In genomic region chr1:92430991-92431390, GRCm38 (mm10) we compare ENCODE assay signal across 39 mouse cellular contexts. TPM values are rescaled to one million over a fixed set of nuclear protein-coding genes. Genes with fewer than 3 reads are reported as not detected.
"Had no signal": no experiment of that assay in that cellular context is flagged by ENCODE, and none has a peak within 500 bp of the region (broad histone marks: within the 10 kb centered on the region; RNA-seq: fewer than 3 reads in every experiment).

No protein-coding gene starts in this region.

- H3K9ac ChIP-seq: heart, embryonic 13.5 days; heart, embryonic 15.5 days; hindbrain, embryonic 13.5 days; hindbrain, embryonic 15.5 days; limb, embryonic 13.5 days; limb, embryonic 15.5 days; liver, embryonic 12.5 days; liver, embryonic 14.5 days had no signal

- DNase-seq: gastrocnemius, adult 2 months; gastrocnemius, postnatal 10 days; gastrocnemius, postnatal 25 days; heart, adult 2 months; heart, postnatal 14 days; heart, postnatal 36 days; kidney, adult 18-20 months; kidney, adult 8-10 months; kidney, postnatal 10 days; kidney, postnatal 25 days; kidney, postnatal 4 days; left cerebral cortex, postnatal 4 days had no signal

- H3K4me2 ChIP-seq: heart, embryonic 11.5 days; heart, embryonic 13.5 days; heart, embryonic 15.5 days; hindbrain, embryonic 13.5 days; hindbrain, embryonic 15.5 days; limb, embryonic 13.5 days; limb, embryonic 15.5 days; liver, embryonic 12.5 days had no signal

- H3K36me3 ChIP-seq: heart, embryonic 13.5 days; heart, embryonic 15.5 days; hindbrain, embryonic 13.5 days; hindbrain, embryonic 15.5 days; limb, embryonic 13.5 days; limb, embryonic 15.5 days; liver, embryonic 12.5 days had no signal

- ATAC-seq: hindbrain, postnatal 0 days; intestine, embryonic 16.5 days; liver, embryonic 12.5 days had no signal

- H3K27ac ChIP-seq: gastrocnemius, adult 2 months; heart, adult 2 months; heart, embryonic 13.5 days; heart, embryonic 15.5 days; hindbrain, embryonic 13.5 days; hindbrain, embryonic 15.5 days; hindbrain, postnatal 0 days; limb, embryonic 13.5 days; limb, embryonic 15.5 days; liver, embryonic 12.5 days; liver, embryonic 14.5 days had no signal

- H3K4me1 ChIP-seq: heart, embryonic 13.5 days; heart, embryonic 15.5 days; hindbrain, embryonic 15.5 days; liver, embryonic 12.5 days had no signal

- H3K27me3 ChIP-seq: heart, embryonic 15.5 days; hindbrain, embryonic 13.5 days; hindbrain, embryonic 15.5 days; limb, embryonic 13.5 days; limb, embryonic 15.5 days; liver, embryonic 12.5 days had no signal

- H3K4me3 ChIP-seq: gastrocnemius, adult 2 months; heart, adult 2 months; heart, embryonic 13.5 days; heart, embryonic 15.5 days; hindbrain, embryonic 13.5 days; hindbrain, embryonic 15.5 days; layer of hippocampus, adult 2 months; limb, embryonic 13.5 days; limb, embryonic 15.5 days; liver, embryonic 12.5 days had no signal

- H3K9me3 ChIP-seq: heart, embryonic 13.5 days; heart, embryonic 15.5 days; hindbrain, embryonic 13.5 days; hindbrain, embryonic 15.5 days; limb, embryonic 13.5 days; limb, embryonic 15.5 days; liver, embryonic 12.5 days had no signal

RNA-seq across cellular contexts. Expression of gene Olfr1416, which starts 53.9 kb away (rescaled TPM):
- total RNA-seq: gastrocnemius, adult 2 months; gastrocnemius, postnatal 10 days; gastrocnemius, postnatal 25 days; heart, adult 2 months; heart, postnatal 14 days; heart, postnatal 36 days; hematopoietic stem cell, adult 5-6 weeks; hindbrain, postnatal 0 days; layer of hippocampus, adult 2 months; layer of hippocampus, postnatal 10 days; layer of hippocampus, postnatal 25 days; left cerebral cortex, adult 8-10 months; left cerebral cortex, postnatal 10 days; left cerebral cortex, postnatal 25 days; left cerebral cortex, postnatal 4 days; liver, adult 2 months had no signal
- polyA plus RNA-seq: gonadal fat pad, adult 2 months; heart, adult 2 months; heart, embryonic 11.5 days; heart, embryonic 13.5 days; heart, embryonic 15.5 days; heart, postnatal 0 days; hindbrain, embryonic 11.5 days; hindbrain, embryonic 13.5 days; hindbrain, embryonic 15.5 days; hindbrain, postnatal 0 days; intestine, embryonic 14.5 days; intestine, embryonic 16.5 days; kidney, embryonic 14.5 days; kidney, embryonic 16.5 days; limb, embryonic 11.5 days; limb, embryonic 13.5 days; limb, embryonic 15.5 days; liver, adult 2 months; liver, embryonic 12.5 days; liver, embryonic 14.5 days; liver, embryonic 16.5 days had no signal
